Mouse (Mus musculus) G1E (cell line): ENCODE data around the gene Ankfn1.

Experiments
- CTCF ChIP-seq: IDR thresholded peaks from 2 replicates; pipeline ENCODE4 v1.5.1; 2012; ENCODE audit warnings: low read depth, low read length, inconsistent platforms, mixed read lengths
- GATA1 ChIP-seq: IDR thresholded peaks from 2 replicates; pipeline ENCODE4 v1.6.1; 2012; ENCODE audit warnings: borderline replicate concordance, low read length, inconsistent platforms, mixed read lengths
- POLR2AphosphoS5 ChIP-seq: IDR thresholded peaks from 2 replicates; pipeline ENCODE4 v1.6.1; 2012; ENCODE audit warnings: low read depth, low read length, inconsistent platforms; ENCODE audit not compliant: insufficient replicate concordance
- TAL1 ChIP-seq: conservative IDR thresholded peaks from 2 replicates; pipeline ENCODE4 v1.6.1; 2012; ENCODE audit warnings: low read depth, low read length, inconsistent platforms, mixed read lengths

- TF ChIP-seq CTCF: no peak
- TF ChIP-seq TAL1: no peak
- no peak for TF ChIP-seq POLR2AphosphoS5
- no peak for TF ChIP-seq GATA1
Measured at GRCm38 (mm10) chr11:89447477-89447876, 330.0 kb downstream of the Ankfn1 start.
